Comparison of ENCODE assay signal across 11 mouse cellular contexts in the genomic region with DNA sequence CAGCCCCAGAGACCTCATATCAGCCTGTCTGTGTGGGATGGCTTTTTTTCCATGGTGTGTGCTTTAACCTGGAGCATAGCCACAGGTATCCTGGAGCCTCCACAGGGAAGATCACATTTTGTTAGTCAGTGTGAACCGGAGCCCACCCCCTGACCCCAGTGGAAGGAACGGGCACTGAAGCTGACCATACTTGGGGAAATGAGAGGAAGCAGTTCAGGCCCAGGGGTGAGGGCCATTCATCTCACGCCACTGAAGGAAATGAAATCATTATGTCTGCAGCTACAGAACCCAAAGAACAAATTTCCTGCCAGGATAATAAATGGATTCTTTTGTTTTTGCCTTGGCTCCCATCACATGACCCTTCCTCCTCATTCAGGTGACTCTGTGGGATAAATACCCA. TPM values are rescaled to one million over a fixed set of nuclear protein-coding genes. Genes with fewer than 3 reads are reported as not detected.
DNase-seq lines count a peak whose midpoint lies in the region; ATAC-seq lines count a peak whose summit lies in the region.
"Had no signal": no experiment of that assay in that cellular context is flagged by ENCODE, and none has a peak within 500 bp of the region (broad histone marks: within the 10 kb centered on the region; RNA-seq: fewer than 3 reads in every experiment).

No protein-coding gene starts in this region.

- no peaks in the 10 kb centered on the region for H3K36me3 ChIP-seq in hindbrain, embryonic 10.5 days
- no peaks in the 10 kb centered on the region for H3K36me3 ChIP-seq in hindbrain, embryonic 16.5 days (ENCODE audit: control insufficient read depth, insufficient read depth, low read length)
- no peaks in the 10 kb centered on the region for H3K36me3 ChIP-seq in embryonic facial prominence, embryonic 11.5 days (replicated peaks; ENCODE audit: control insufficient read depth, insufficient read depth, low read depth, low read length)
- H3K36me3 ChIP-seq in lung, embryonic 15.5 days = no peaks in the 10 kb centered on the region

- no peak overlapping the region for H3K9ac ChIP-seq in hindbrain, embryonic 16.5 days (ENCODE audit: low read depth, low read length)
- H3K9ac ChIP-seq in embryonic facial prominence, embryonic 11.5 days (replicated peaks; ENCODE audit: low read length) = no peak overlapping the region
- no peak overlapping the region for H3K9ac ChIP-seq in lung, embryonic 15.5 days

- ATAC-seq in hindbrain, embryonic 16.5 days = no peak
- no peak for ATAC-seq in embryonic facial prominence, embryonic 11.5 days (replicated peaks; ENCODE audit: insufficient number of reproducible peaks, low FRiP score, low TSS enrichment, low read depth)
- ATAC-seq in lung, embryonic 15.5 days (ENCODE audit: borderline replicate concordance, extremely low read depth, low FRiP score, low TSS enrichment) = no peak
- ATAC-seq: activated CD4-positive, CD25-positive, alpha-beta regulatory T cell, adult 4 months had no signal

- peak; percentile 14 for DNase-seq in hindbrain, embryonic 10.5 days (ENCODE audit: low spot score)
- peak; percentile 29 for DNase-seq in embryonic facial prominence, embryonic 11.5 days (ENCODE audit: low spot score)
- DNase-seq in kidney, adult 18-20 months = peak; percentile 29
- DNase-seq in thymus, postnatal 4 days = no peak
- DNase-seq in cerebellum, adult 9-11 months = no peak
- DNase-seq: cerebellum, adult 11-12 months; gastrocnemius, postnatal 36 days had no signal

- peaks cover 32% of the 10 kb centered on the region for H3K4me1 ChIP-seq in hindbrain, embryonic 10.5 days (replicated peaks)
- H3K4me1 ChIP-seq in hindbrain, embryonic 16.5 days (ENCODE audit: control insufficient read depth, insufficient read depth, low read depth, low read length) = peaks cover 9% of the 10 kb centered on the region
- H3K4me1 ChIP-seq in embryonic facial prominence, embryonic 11.5 days (ENCODE audit: control insufficient read depth, insufficient read depth, low read length) = no peaks in the 10 kb centered on the region
- peaks cover 14% of the 10 kb centered on the region; the same call in 1 of the 2 replicates for H3K4me1 ChIP-seq in lung, embryonic 15.5 days

- WGBS in hindbrain, embryonic 10.5 days = 39% methylated on average over 3 of the region's 3 CpGs
- WGBS in hindbrain, embryonic 16.5 days = 35% methylated on average over 3 of the region's 3 CpGs
- 14% methylated on average over 3 of the region's 3 CpGs for WGBS in embryonic facial prominence, embryonic 11.5 days
- WGBS in lung, embryonic 15.5 days = 35% methylated on average over 3 of the region's 3 CpGs

- no peak overlapping the region for H3K27ac ChIP-seq in hindbrain, embryonic 10.5 days
- no peak overlapping the region for H3K27ac ChIP-seq in hindbrain, embryonic 16.5 days (ENCODE audit: low read depth, low read length)
- H3K27ac ChIP-seq in embryonic facial prominence, embryonic 11.5 days (replicated peaks; ENCODE audit: low read depth, low read length) = no peak overlapping the region
- H3K27ac ChIP-seq in lung, embryonic 15.5 days = peak overlapping the region; percentile 63
- H3K27ac ChIP-seq: layer of hippocampus, adult 2 months had no signal

- H3K4me2 ChIP-seq in hindbrain, embryonic 16.5 days (ENCODE audit: low read length) = no peak overlapping the region
- no peak overlapping the region for H3K4me2 ChIP-seq in embryonic facial prominence, embryonic 11.5 days (ENCODE audit: low read depth, low read length)
- H3K4me2 ChIP-seq in lung, embryonic 15.5 days = no peak overlapping the region

- H3K27me3 ChIP-seq in hindbrain, embryonic 10.5 days (ENCODE audit: insufficient read depth, poor library complexity, severe bottlenecking) = peaks cover 4% of the 10 kb centered on the region; the same call in 1 of the 2 replicates
- no peaks in the 10 kb centered on the region for H3K27me3 ChIP-seq in hindbrain, embryonic 16.5 days (replicated peaks; ENCODE audit: control insufficient read depth, insufficient read depth, low read length)
- H3K27me3 ChIP-seq in embryonic facial prominence, embryonic 11.5 days (ENCODE audit: control insufficient read depth, insufficient read depth, low read length) = no peaks in the 10 kb centered on the region
- no peaks in the 10 kb centered on the region for H3K27me3 ChIP-seq in lung, embryonic 15.5 days

- H3K4me3 ChIP-seq in hindbrain, embryonic 10.5 days = no peak overlapping the region
- no peak overlapping the region for H3K4me3 ChIP-seq in hindbrain, embryonic 16.5 days (ENCODE audit: low read length)
- H3K4me3 ChIP-seq in embryonic facial prominence, embryonic 11.5 days (ENCODE audit: low read depth, low read length) = no peak overlapping the region
- H3K4me3 ChIP-seq in lung, embryonic 15.5 days = no peak overlapping the region
- H3K4me3 ChIP-seq: layer of hippocampus, adult 2 months had no signal

- H3K9me3 ChIP-seq in hindbrain, embryonic 10.5 days = peaks cover 3% of the 10 kb centered on the region; the same call in 1 of the 2 replicates
- no peaks in the 10 kb centered on the region; the same call in 1 of the 2 replicates for H3K9me3 ChIP-seq in hindbrain, embryonic 16.5 days (ENCODE audit: control insufficient read depth, low read length)
- H3K9me3 ChIP-seq in embryonic facial prominence, embryonic 11.5 days (replicated peaks; ENCODE audit: control insufficient read depth, low read length) = no peaks in the 10 kb centered on the region
- H3K9me3 ChIP-seq in lung, embryonic 15.5 days = no peaks in the 10 kb centered on the region

RNA-seq across cellular contexts. Expression of a gene that starts 44.1 kb away (rescaled TPM):
- 8.0 and 12.0 TPM in 2 replicates for polyA plus RNA-seq in hindbrain, embryonic 10.5 days (2016; fragmentation: Nextera tagmentation; extraction: Ambion mirVana)
- polyA plus RNA-seq in hindbrain, embryonic 16.5 days (2015; fragmentation: Nextera tagmentation; extraction: Ambion mirVana) = 41.2 and 47.5 TPM in 2 replicates
- polyA plus RNA-seq in embryonic facial prominence, embryonic 11.5 days (2014; fragmentation: Nextera tagmentation; extraction: Ambion mirVana) = 6.6 and 6.7 TPM in 2 replicates
- polyA plus RNA-seq in lung, embryonic 15.5 days (2015; fragmentation: Nextera tagmentation; extraction: Ambion mirVana) = 1.7 and 1.8 TPM in 2 replicates
- polyA plus RNA-seq: activated CD4-positive, CD25-positive, alpha-beta regulatory T cell, adult 4 months had no signal

Comparison
In these comparisons a context has a peak if more than half of its experiments do, and no peak if none do; other contexts are left out.
1. DNase-seq: peak in hindbrain, embryonic 10.5 days (single experiment), embryonic facial prominence, embryonic 11.5 days (single experiment) and kidney, adult 18-20 months (single experiment); none in thymus, postnatal 4 days (single experiment) and cerebellum, adult 9-11 months (single experiment).